ENCODE assay signal across 16 mouse cellular contexts in the genomic region with DNA sequence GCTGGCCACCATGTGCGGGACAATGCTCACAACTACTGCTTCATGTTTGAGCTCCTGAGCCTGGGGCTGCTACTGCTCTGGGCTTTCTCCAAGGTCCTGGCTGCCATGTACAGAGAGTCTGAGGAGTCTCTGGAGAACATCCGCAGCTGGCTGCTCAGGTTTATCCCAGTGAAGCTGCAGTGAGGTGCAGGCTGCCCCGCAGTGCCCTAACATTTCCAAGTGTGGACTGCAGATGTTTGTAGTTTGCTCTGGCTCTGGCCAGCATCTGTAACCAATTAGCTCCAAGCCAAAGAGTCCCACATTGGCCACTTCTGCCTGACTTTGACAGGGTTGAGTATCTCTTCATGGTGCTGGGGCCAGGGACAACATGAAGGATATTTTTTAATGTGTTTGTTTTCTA.
DNase-seq lines count a peak whose midpoint lies in the region; ATAC-seq and TF ChIP-seq lines count a peak whose summit lies in the region.
"Had no signal": no experiment of that assay in that cellular context is flagged by ENCODE, and none has a peak within 500 bp of the region (broad histone marks: within the 10 kb centered on the region; RNA-seq: fewer than 3 reads in every experiment).

No protein-coding gene starts in this region.

- no peaks in the 10 kb centered on the region for H3K9me3 ChIP-seq in forebrain, embryonic 11.5 days (ENCODE audit: control insufficient read depth, low read length)
- no peaks in the 10 kb centered on the region for H3K9me3 ChIP-seq in forebrain, embryonic 16.5 days (ENCODE audit: control insufficient read depth, low read length)
- no peaks in the 10 kb centered on the region for H3K9me3 ChIP-seq in kidney, embryonic 15.5 days (replicated peaks)
- no peaks in the 10 kb centered on the region for H3K9me3 ChIP-seq in embryonic facial prominence, embryonic 11.5 days (replicated peaks; ENCODE audit: control insufficient read depth, low read length)
- no peaks in the 10 kb centered on the region for H3K9me3 ChIP-seq in limb, embryonic 14.5 days (ENCODE audit: control insufficient read depth, low read length)
- H3K9me3 ChIP-seq: hindbrain, embryonic 15.5 days; liver, embryonic 15.5 days; midbrain, embryonic 15.5 days; neural tube, embryonic 12.5 days had no signal

- no peak overlapping the region for H3K4me3 ChIP-seq in forebrain, embryonic 11.5 days (ENCODE audit: low read depth, low read length)
- H3K4me3 ChIP-seq in forebrain, embryonic 16.5 days (replicated peaks; ENCODE audit: low read length) = no peak overlapping the region
- H3K4me3 ChIP-seq in kidney, embryonic 15.5 days (replicated peaks) = no peak overlapping the region
- H3K4me3 ChIP-seq in embryonic facial prominence, embryonic 11.5 days (ENCODE audit: low read depth, low read length) = no peak overlapping the region
- H3K4me3 ChIP-seq in limb, embryonic 14.5 days (replicated peaks; ENCODE audit: low read length) = no peak overlapping the region
- H3K4me3 ChIP-seq: hindbrain, embryonic 15.5 days; liver, embryonic 15.5 days; midbrain, embryonic 15.5 days; neural tube, embryonic 12.5 days had no signal

- WGBS in forebrain, embryonic 11.5 days = 72% methylated on average over 3 of the region's 3 CpGs
- WGBS in forebrain, embryonic 16.5 days = 91% methylated on average over 3 of the region's 3 CpGs
- WGBS in kidney, embryonic 15.5 days = 60% methylated on average over 3 of the region's 3 CpGs
- 25% methylated on average over 3 of the region's 3 CpGs for WGBS in embryonic facial prominence, embryonic 11.5 days
- 28% methylated on average over 3 of the region's 3 CpGs for WGBS in limb, embryonic 14.5 days

- no peak overlapping the region for H3K4me2 ChIP-seq in forebrain, embryonic 11.5 days (ENCODE audit: low read depth, low read length, severe bottlenecking)
- no peak overlapping the region for H3K4me2 ChIP-seq in forebrain, embryonic 16.5 days (ENCODE audit: low read length)
- no peak overlapping the region for H3K4me2 ChIP-seq in kidney, embryonic 15.5 days
- H3K4me2 ChIP-seq in embryonic facial prominence, embryonic 11.5 days (ENCODE audit: low read depth, low read length) = no peak overlapping the region
- no peak overlapping the region for H3K4me2 ChIP-seq in limb, embryonic 14.5 days (replicated peaks; ENCODE audit: low read depth, low read length, severe bottlenecking)
- H3K4me2 ChIP-seq: hindbrain, embryonic 15.5 days; liver, embryonic 15.5 days; midbrain, embryonic 15.5 days; neural tube, embryonic 12.5 days had no signal

- DNase-seq in forebrain, embryonic 11.5 days (ENCODE audit: low spot score) = peak; percentile 54
- no peak for DNase-seq in kidney, adult 9 months
- DNase-seq in embryonic facial prominence, embryonic 11.5 days (ENCODE audit: low spot score) = peak; percentile 91
- DNase-seq in limb, embryonic 14.5 days (ENCODE audit: low spot score) = peak; percentile 51
- DNase-seq in urinary bladder, adult 2 months (ENCODE audit: low spot score) = no peak
- no peak for DNase-seq in adrenal gland, adult 2 months
- DNase-seq: adrenal gland, postnatal 10 days; cerebellum, adult 9-10 months; lung, postnatal 36 days; thymus, postnatal 14 days had no signal

- H3K27ac ChIP-seq in forebrain, embryonic 11.5 days (ENCODE audit: low read depth, low read length) = no peak overlapping the region
- H3K27ac ChIP-seq in forebrain, embryonic 16.5 days (ENCODE audit: low read length) = no peak overlapping the region
- H3K27ac ChIP-seq in kidney, embryonic 15.5 days = peak overlapping the region; percentile 15
- H3K27ac ChIP-seq in embryonic facial prominence, embryonic 11.5 days (replicated peaks; ENCODE audit: low read depth, low read length) = peak overlapping the region; percentile 32
- no peak overlapping the region for H3K27ac ChIP-seq in limb, embryonic 14.5 days (replicated peaks; ENCODE audit: low read depth, low read length)
- H3K27ac ChIP-seq: hindbrain, embryonic 15.5 days; liver, embryonic 15.5 days; midbrain, embryonic 15.5 days; neural tube, embryonic 12.5 days had no signal

- H3K27me3 ChIP-seq in forebrain, embryonic 11.5 days (ENCODE audit: control insufficient read depth, insufficient read depth, low read length) = no peaks in the 10 kb centered on the region
- no peaks in the 10 kb centered on the region for H3K27me3 ChIP-seq in forebrain, embryonic 16.5 days (replicated peaks; ENCODE audit: control insufficient read depth, insufficient read depth, low read length)
- H3K27me3 ChIP-seq in kidney, embryonic 15.5 days = no peaks in the 10 kb centered on the region
- H3K27me3 ChIP-seq in embryonic facial prominence, embryonic 11.5 days (ENCODE audit: control insufficient read depth, insufficient read depth, low read length) = no peaks in the 10 kb centered on the region
- no peaks in the 10 kb centered on the region for H3K27me3 ChIP-seq in limb, embryonic 14.5 days (ENCODE audit: control insufficient read depth, insufficient read depth, low read length)
- H3K27me3 ChIP-seq: hindbrain, embryonic 15.5 days; liver, embryonic 15.5 days; midbrain, embryonic 15.5 days; neural tube, embryonic 12.5 days had no signal

- H3K9ac ChIP-seq in forebrain, embryonic 11.5 days (ENCODE audit: low read length) = no peak overlapping the region
- H3K9ac ChIP-seq in forebrain, embryonic 16.5 days (replicated peaks; ENCODE audit: low read depth, low read length) = no peak overlapping the region
- no peak overlapping the region for H3K9ac ChIP-seq in kidney, embryonic 15.5 days
- H3K9ac ChIP-seq in embryonic facial prominence, embryonic 11.5 days (replicated peaks; ENCODE audit: low read length) = no peak overlapping the region
- H3K9ac ChIP-seq in limb, embryonic 14.5 days (ENCODE audit: low read depth, low read length, severe bottlenecking) = no peak overlapping the region
- H3K9ac ChIP-seq: hindbrain, embryonic 15.5 days; liver, embryonic 15.5 days; midbrain, embryonic 15.5 days; neural tube, embryonic 12.5 days had no signal

- no peak for ATAC-seq in forebrain, embryonic 11.5 days (replicated peaks; ENCODE audit: low FRiP score)
- ATAC-seq in forebrain, embryonic 16.5 days = no peak
- no peak for ATAC-seq in kidney, embryonic 15.5 days (replicated peaks; ENCODE audit: low FRiP score)
- ATAC-seq in embryonic facial prominence, embryonic 11.5 days (replicated peaks; ENCODE audit: insufficient number of reproducible peaks, low FRiP score, low TSS enrichment, low read depth) = peak; percentile 58
- ATAC-seq in limb, embryonic 14.5 days (ENCODE audit: low FRiP score, low read depth) = peak; percentile 50
- ATAC-seq: midbrain, embryonic 15.5 days had no signal

- H3K4me1 ChIP-seq in forebrain, embryonic 11.5 days (replicated peaks; ENCODE audit: control insufficient read depth, insufficient read depth, low read length) = peaks cover 11% of the 10 kb centered on the region; the same call in 1 of the 2 replicates
- H3K4me1 ChIP-seq in forebrain, embryonic 16.5 days (replicated peaks; ENCODE audit: control insufficient read depth, insufficient read depth, low read length) = peaks cover 15% of the 10 kb centered on the region
- H3K4me1 ChIP-seq in kidney, embryonic 15.5 days = peaks cover 45% of the 10 kb centered on the region
- peaks cover 4% of the 10 kb centered on the region; the same call in 1 of the 2 replicates for H3K4me1 ChIP-seq in embryonic facial prominence, embryonic 11.5 days (ENCODE audit: control insufficient read depth, insufficient read depth, low read length)
- H3K4me1 ChIP-seq in limb, embryonic 14.5 days (ENCODE audit: control insufficient read depth, insufficient read depth, low read length) = peaks cover 46% of the 10 kb centered on the region

- H3K36me3 ChIP-seq in forebrain, embryonic 11.5 days (ENCODE audit: control insufficient read depth, insufficient read depth, low read length) = no peaks in the 10 kb centered on the region
- no peaks in the 10 kb centered on the region for H3K36me3 ChIP-seq in forebrain, embryonic 16.5 days (ENCODE audit: control insufficient read depth, insufficient read depth)
- no peaks in the 10 kb centered on the region for H3K36me3 ChIP-seq in kidney, embryonic 15.5 days
- H3K36me3 ChIP-seq in embryonic facial prominence, embryonic 11.5 days (replicated peaks; ENCODE audit: control insufficient read depth, insufficient read depth, low read depth, low read length) = no peaks in the 10 kb centered on the region
- no peaks in the 10 kb centered on the region for H3K36me3 ChIP-seq in limb, embryonic 14.5 days (ENCODE audit: control insufficient read depth, insufficient read depth, low read length)
- H3K36me3 ChIP-seq: hindbrain, embryonic 15.5 days; liver, embryonic 15.5 days; midbrain, embryonic 15.5 days; neural tube, embryonic 12.5 days had no signal

- no peak for TF ChIP-seq POLR2A in limb, embryonic 14.5 days (IDR thresholded peaks at IDR 0.05; ENCODE audit: borderline replicate concordance, extremely low read depth, insufficient read depth, insufficient read length)

Comparison
In these comparisons a context has a peak if more than half of its experiments do, and no peak if none do; other contexts are left out.
1. ATAC-seq: peak in embryonic facial prominence, embryonic 11.5 days (single experiment) and limb, embryonic 14.5 days (single experiment); none in forebrain, embryonic 11.5 days (single experiment), forebrain, embryonic 16.5 days (single experiment) and kidney, embryonic 15.5 days (single experiment).
2. DNase-seq: peak in forebrain, embryonic 11.5 days (single experiment), embryonic facial prominence, embryonic 11.5 days (single experiment) and limb, embryonic 14.5 days (single experiment); none in kidney, adult 9 months (single experiment), urinary bladder, adult 2 months (single experiment) and adrenal gland, adult 2 months (single experiment).
3. H3K27ac ChIP-seq: peak in kidney, embryonic 15.5 days (single experiment) and embryonic facial prominence, embryonic 11.5 days (single experiment); none in forebrain, embryonic 11.5 days (single experiment), forebrain, embryonic 16.5 days (single experiment) and limb, embryonic 14.5 days (single experiment).